Mouse (Mus musculus) heart, embryonic 16.5 days (tissue): Measurements from ENCODE around the gene Pla2g4f. TPM values are rescaled to one million over a fixed set of nuclear protein-coding genes. Genes with fewer than 3 reads are reported as not detected.

ENCODE experiments used
- ATAC-seq: fragments of 200-750 bp; cut with Nextera tagmentation; replicated peaks from 2 replicates; pipeline ENCODE4 v1.8.0; 2017; ENCODE audit warnings: moderate number of reproducible peaks; ENCODE audit not compliant: insufficient read depth, low FRiP score; ENCODE audit errors: extremely low read depth
- H3K27ac ChIP-seq: fragments of 300-500 bp; sonication (generic); 2 replicates; pipeline ENCODE4 v1.5.1; 2014; ENCODE audit warnings: mild to moderate bottlenecking, low read length, control low read depth, moderate library complexity
- H3K27me3 ChIP-seq: fragments of 300-500 bp; sonication (generic); 2 replicates; pipeline ENCODE4 v1.6.1; 2014; ENCODE audit warnings: low read length, mixed read lengths; ENCODE audit not compliant: control insufficient read depth, insufficient read depth
- H3K36me3 ChIP-seq: fragments of 300-500 bp; sonication (generic); 2 replicates; pipeline ENCODE4 v1.6.1; 2014; ENCODE audit not compliant: control insufficient read depth, insufficient read depth
- H3K4me1 ChIP-seq: fragments of 300-500 bp; sonication (generic); 2 replicates; pipeline ENCODE4 v1.6.1; 2014; ENCODE audit warnings: low read length, mixed read lengths; ENCODE audit not compliant: control insufficient read depth, insufficient read depth
- H3K4me2 ChIP-seq: fragments of 300-500 bp; sonication (generic); 2 replicates; pipeline ENCODE4 v1.6.1; 2014; ENCODE audit warnings: low read depth, mild to moderate bottlenecking, control low read depth, low read length
- H3K4me3 ChIP-seq: fragments of 300-500 bp; sonication (generic); 2 replicates; pipeline ENCODE4 v1.5.1; 2014; ENCODE audit warnings: mild to moderate bottlenecking, control low read depth, low read length
- H3K9ac ChIP-seq: fragments of 300-500 bp; sonication (generic); 2 replicates; pipeline ENCODE4 v1.6.1; 2014; ENCODE audit warnings: low read length, control low read depth
- H3K9me3 ChIP-seq: fragments of 300-500 bp; sonication (generic); replicated peaks from 2 replicates; pipeline ENCODE4 v1.6.1; 2016; ENCODE audit warnings: low read length; ENCODE audit not compliant: control insufficient read depth
- WGBS: fragments of 180-500 bp; shearing (Covaris S2); extraction: QIAGEN DNeasy Blood & Tissue Kit; methylation state at CpG from one replicate; pipeline ENCODE4 v1.1.7; 2014; 5-methylcytosine and 5-hydroxymethylcytosine counted together
- polyA plus RNA-seq: library from polyadenylated mRNA; unstranded; fragments of >200 nt; fragmentation: Nextera tagmentation; extraction: Ambion mirVana; gene quantifications from 2 replicates; pipeline ENCODE4 v1.2.1, GENCODE M21; 2015

Gene Pla2g4f
- polyA plus RNA-seq, 1 experiment from 2014 or later = 0.04 TPM

- Histone ChIP-seq H3K4me2 (no peak overlapping the region), H3K9me3 (no peaks in the 10 kb centered on the region), H3K27ac (no peak overlapping the region), H3K4me3 (no peak overlapping the region), H3K36me3 (peaks cover 23% of the 10 kb centered on the region), H3K9ac (no peak overlapping the region), H3K4me1 (no peaks in the 10 kb centered on the region), H3K27me3 (no peaks in the 10 kb centered on the region)
- WGBS = 78% methylated on average over 4 of the region's 4 CpGs
- no peak for ATAC-seq
These were observed 522 bp upstream of the Pla2g4f start for GRCm38 (mm10) chr2:120314487-120314886.

- no peak overlapping the region for H3K9ac ChIP-seq
- no peak for ATAC-seq
- H3K9me3 ChIP-seq = no peaks in the 10 kb centered on the region
- H3K4me2 ChIP-seq = no peak overlapping the region
- H3K36me3 ChIP-seq = peaks cover 8% of the 10 kb centered on the region
- H3K4me3 ChIP-seq = no peak overlapping the region
- H3K4me1 ChIP-seq = no peaks in the 10 kb centered on the region
- 78% methylated on average over 7 of the region's 7 CpGs for WGBS
- H3K27me3 ChIP-seq = no peaks in the 10 kb centered on the region
- H3K27ac ChIP-seq = no peak overlapping the region
These were observed 1.6 kb downstream of the Pla2g4f start for GRCm38 (mm10) chr2:120312276-120312825.

- H3K27ac ChIP-seq = no peak overlapping the region
- H3K4me1 ChIP-seq = 0 out of 2 replicates have a peak, but pooled peaks cover 2% of the 10 kb centered on the region
- peaks cover 2% of the 10 kb centered on the region; the same call in 1 of the 2 replicates for H3K9me3 ChIP-seq
- no peak overlapping the region for H3K4me3 ChIP-seq
- WGBS = 6% methylated on average over 3 of the region's 3 CpGs
- H3K9ac ChIP-seq = no peak overlapping the region
- no peak overlapping the region for H3K4me2 ChIP-seq
- H3K36me3 ChIP-seq = no peaks in the 10 kb centered on the region
- ATAC-seq = no peak
- no peaks in the 10 kb centered on the region for H3K27me3 ChIP-seq
These were observed 9.9 kb downstream of the Pla2g4f start for GRCm38 (mm10) chr2:120304113-120304512.

- H3K27ac ChIP-seq = no peak overlapping the region
- peaks cover 2% of the 10 kb centered on the region; the same call in 1 of the 2 replicates for H3K9me3 ChIP-seq
- WGBS = 90% methylated on average over 6 of the region's 6 CpGs
- ATAC-seq = no peak
- H3K4me2 ChIP-seq = no peak overlapping the region
- H3K36me3 ChIP-seq = no peaks in the 10 kb centered on the region
- no peaks in the 10 kb centered on the region for H3K27me3 ChIP-seq
- H3K4me3 ChIP-seq = no peak overlapping the region
- no peak overlapping the region for H3K9ac ChIP-seq
- H3K4me1 ChIP-seq = 0 out of 2 replicates have a peak, but pooled peaks cover 2% of the 10 kb centered on the region
These were observed 12.9 kb downstream of the Pla2g4f start for GRCm38 (mm10) chr2:120301076-120301475.

GRCm38 (mm10) chr2:120299866-120300265 is 14.1 kb downstream of the Pla2g4f start:
- no peaks in the 10 kb centered on the region for H3K27me3 ChIP-seq
- no peak overlapping the region for H3K9ac ChIP-seq
- no peak overlapping the region for H3K27ac ChIP-seq
- no peak overlapping the region for H3K4me2 ChIP-seq
- 68% methylated on average over 4 of the region's 4 CpGs for WGBS
- H3K4me1 ChIP-seq = 0 out of 2 replicates have a peak, but pooled peaks cover 2% of the 10 kb centered on the region
- ATAC-seq = no peak
- H3K9me3 ChIP-seq = peaks cover 2% of the 10 kb centered on the region; the same call in 1 of the 2 replicates
- no peak overlapping the region for H3K4me3 ChIP-seq
- H3K36me3 ChIP-seq = no peaks in the 10 kb centered on the region

GRCm38 (mm10) chr2:120296160-120296559 is 17.8 kb downstream of the Pla2g4f start:
- WGBS = 20% methylated on average over 2 of the region's 2 CpGs
- no peak overlapping the region for H3K27ac ChIP-seq
- no peaks in the 10 kb centered on the region for H3K4me1 ChIP-seq
- ATAC-seq = no peak
- H3K36me3 ChIP-seq = no peaks in the 10 kb centered on the region
- no peak overlapping the region for H3K4me2 ChIP-seq
- peaks cover under 1% of the 10 kb centered on the region; the same call in 1 of the 2 replicates for H3K9me3 ChIP-seq
- no peak overlapping the region for H3K4me3 ChIP-seq
- no peaks in the 10 kb centered on the region for H3K27me3 ChIP-seq
- H3K9ac ChIP-seq = no peak overlapping the region

- Histone ChIP-seq H3K9me3 (no peaks in the 10 kb centered on the region), H3K27me3 (no peaks in the 10 kb centered on the region), H3K27ac (no peak overlapping the region), H3K4me1 (no peaks in the 10 kb centered on the region), H3K4me2 (no peak overlapping the region), H3K4me3 (no peak overlapping the region), H3K36me3 (no peaks in the 10 kb centered on the region), H3K9ac (no peak overlapping the region)
- WGBS = 77% methylated on average over 8 of the region's 9 CpGs
- no peak for ATAC-seq
These were observed 22.4 kb downstream of the Pla2g4f start for GRCm38 (mm10) chr2:120291471-120292078.

GRCm38 (mm10) chr2:120288995-120289394 is 25.0 kb downstream of the Pla2g4f start, which contains the start of gene Pla2g4d:
Gene Pla2g4d (minus strand): TSS chr2:120289197.
- Histone ChIP-seq H3K9ac (no peak within 1 kb of the TSS), H3K36me3 (no peaks in the 10 kb centered on the region), H3K4me1 (no peaks in the 10 kb centered on the region), H3K9me3 (no peaks in the 10 kb centered on the region), H3K27me3 (no peaks in the 10 kb centered on the region), H3K27ac (no peak within 1 kb of the TSS), H3K4me3 (no peak within 1 kb of the TSS), H3K4me2 (no peak within 1 kb of the TSS)
- no peak for ATAC-seq
- WGBS = 59% methylated on average over 5 of the region's 5 CpGs

- Histone ChIP-seq H3K36me3 (no peaks in the 10 kb centered on the region), H3K9ac (no peak overlapping the region), H3K4me2 (no peak overlapping the region), H3K9me3 (no peaks in the 10 kb centered on the region), H3K4me3 (no peak overlapping the region), H3K4me1 (no peaks in the 10 kb centered on the region), H3K27me3 (no peaks in the 10 kb centered on the region), H3K27ac (no peak overlapping the region)
- WGBS = 77% methylated on average over 3 of the region's 3 CpGs
- ATAC-seq = no peak
These were observed 25.6 kb downstream of the Pla2g4f start for GRCm38 (mm10) chr2:120288401-120288800.
